Mouse (Mus musculus): ENCODE measurements around the gene Mx1.

Gene Mx1

DNA sequence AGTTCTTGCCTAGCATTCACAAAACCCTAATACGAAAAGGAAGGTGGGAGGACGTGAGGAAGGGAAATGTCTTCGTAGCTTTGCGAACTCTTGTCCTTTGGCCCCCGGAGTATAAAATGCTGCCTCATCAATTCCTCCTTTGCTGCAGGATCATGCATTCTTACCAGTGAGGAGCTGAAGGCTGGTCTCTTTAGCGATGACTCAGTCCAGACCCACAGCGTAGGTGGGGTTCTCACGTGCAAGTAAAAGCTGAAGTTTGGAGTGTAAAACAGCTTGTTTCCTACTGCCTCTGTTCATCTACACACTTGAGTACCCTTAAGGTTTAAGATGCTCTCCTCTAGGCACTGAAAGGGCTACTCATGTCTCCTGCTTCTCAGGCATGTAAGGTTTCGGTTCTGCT is 20.7 kb downstream of the Mx1 start:
- DNase-seq = no peak

DNA sequence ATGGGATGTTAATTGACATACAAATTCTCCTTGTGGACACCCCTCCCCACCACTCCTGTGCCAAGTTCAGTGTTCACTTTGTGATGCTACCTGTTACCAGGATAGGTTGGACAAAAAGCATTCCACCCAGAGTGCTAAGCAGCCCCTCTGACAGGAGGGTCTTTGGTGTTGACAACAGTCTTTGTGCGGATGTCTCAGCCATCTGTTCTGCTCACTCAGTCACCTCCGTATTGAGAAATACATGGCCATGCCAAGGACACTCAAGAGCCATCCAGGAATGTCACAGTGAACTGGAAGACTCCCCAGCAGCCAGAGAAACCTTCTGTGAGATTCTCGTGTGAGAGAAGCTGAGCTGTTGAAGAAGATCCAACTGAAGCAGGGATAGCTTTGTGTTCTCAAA is 24.5 kb downstream of the Mx1 start:
- no peak for DNase-seq

DNA sequence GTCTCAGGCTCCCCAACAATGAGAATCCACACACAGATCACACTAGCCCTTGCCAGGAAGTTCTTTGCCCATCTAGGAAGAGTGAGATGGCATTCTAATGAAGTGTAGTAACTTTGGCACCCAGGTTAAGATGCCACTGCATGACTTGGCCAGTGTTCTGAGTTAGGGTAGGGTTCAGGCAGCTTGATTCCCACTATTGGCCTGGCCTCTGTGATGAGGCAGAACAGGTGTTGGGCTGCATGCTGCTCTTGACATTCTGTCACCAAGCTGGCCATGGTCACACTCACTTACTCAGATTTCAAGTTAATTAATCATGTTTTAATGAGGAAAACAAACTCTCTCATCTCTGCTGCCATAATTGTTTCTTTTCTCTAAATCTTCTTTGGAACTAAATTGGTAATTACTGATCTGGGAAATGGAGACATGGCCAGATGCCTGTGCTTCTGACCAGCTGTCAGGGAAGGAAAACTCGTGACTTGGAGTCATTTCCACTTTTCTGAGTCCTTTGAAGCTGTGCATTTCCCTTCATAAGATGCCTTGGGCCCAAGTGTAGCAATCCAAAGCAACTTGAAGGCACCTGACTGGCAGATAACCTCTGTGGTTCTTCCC is 25.2 kb downstream of the Mx1 start:
- no peak for DNase-seq

DNA sequence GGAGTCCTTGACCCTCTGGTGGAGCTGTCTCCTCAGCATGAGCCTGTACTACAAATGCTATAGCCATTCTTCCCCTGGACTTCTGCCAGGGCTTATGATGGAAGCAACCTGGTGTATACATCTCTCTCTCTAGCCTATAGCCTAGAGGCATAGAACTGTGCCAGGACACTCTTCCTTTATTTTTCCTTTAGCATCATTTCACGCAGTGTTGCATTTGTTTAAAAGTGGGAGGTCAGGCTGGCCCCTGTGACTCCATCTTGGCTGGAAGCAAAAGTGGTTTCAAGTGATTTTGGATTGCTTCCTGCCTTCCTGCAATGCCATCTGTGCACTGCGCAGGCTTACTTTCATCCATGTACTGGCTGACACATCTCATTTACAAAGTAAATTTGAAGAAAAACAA is 28.5 kb downstream of the Mx1 start:
- no peak for DNase-seq

DNA sequence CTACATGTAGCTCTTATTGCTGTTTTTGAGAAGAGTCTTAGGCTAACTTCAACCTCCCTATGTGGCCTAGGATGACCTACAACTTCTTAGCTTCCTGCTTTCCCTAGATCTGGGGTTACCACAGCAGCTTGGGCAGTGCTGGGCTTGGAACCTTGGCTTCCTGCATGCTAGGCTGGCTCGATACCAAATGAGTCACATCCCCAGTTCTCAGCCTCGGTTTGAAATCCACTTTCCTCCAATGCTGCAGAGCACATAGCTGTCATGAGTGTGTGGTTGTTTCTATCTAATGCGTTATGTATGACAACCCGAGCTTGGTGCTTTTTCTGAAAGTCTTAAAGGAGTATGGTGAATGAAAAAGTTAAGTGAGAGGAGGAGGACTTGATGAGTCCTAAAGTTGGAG is 31.4 kb downstream of the Mx1 start:
- peak; percentile 17 for DNase-seq

DNA sequence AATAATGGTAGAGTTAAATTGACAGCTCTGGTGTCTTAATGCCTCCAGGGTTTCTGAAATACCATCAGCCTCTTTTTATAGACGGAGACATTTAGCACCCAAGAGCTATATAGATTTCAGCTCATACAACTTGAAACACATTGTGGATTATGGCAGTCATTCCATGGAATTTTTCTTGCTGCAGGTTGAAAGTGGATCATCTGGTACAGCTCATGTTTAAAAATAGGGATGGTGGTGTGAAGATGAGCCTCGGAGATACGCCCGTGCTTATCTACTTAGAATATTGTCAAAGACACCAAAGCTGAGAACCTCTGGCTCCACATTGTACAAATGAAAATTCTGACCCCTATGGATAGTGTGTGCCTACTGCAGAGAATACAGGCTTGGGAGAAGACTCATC is 32.6 kb downstream of the Mx1 start:
- DNase-seq = no peak

DNA sequence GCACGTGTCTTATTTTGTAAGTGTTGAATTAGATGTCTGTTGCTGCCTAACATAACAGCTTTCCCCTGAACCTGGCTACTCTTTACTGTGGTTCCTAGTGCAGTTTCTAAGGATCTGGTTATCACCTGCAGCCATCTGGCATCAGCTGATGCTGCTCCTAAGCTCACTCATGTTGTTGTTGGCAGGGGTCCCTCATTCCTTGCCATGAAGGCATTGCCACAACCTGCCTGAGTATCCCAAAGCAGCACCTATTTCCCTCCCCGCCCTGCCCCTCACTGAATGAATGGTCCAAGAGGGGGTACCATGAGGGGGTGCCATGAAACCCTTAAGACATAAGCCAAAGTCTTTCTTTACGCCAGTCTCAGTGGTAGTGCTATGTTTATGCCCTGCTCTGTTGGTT is 34.7 kb downstream of the Mx1 start:
- DNase-seq = no peak

DNA sequence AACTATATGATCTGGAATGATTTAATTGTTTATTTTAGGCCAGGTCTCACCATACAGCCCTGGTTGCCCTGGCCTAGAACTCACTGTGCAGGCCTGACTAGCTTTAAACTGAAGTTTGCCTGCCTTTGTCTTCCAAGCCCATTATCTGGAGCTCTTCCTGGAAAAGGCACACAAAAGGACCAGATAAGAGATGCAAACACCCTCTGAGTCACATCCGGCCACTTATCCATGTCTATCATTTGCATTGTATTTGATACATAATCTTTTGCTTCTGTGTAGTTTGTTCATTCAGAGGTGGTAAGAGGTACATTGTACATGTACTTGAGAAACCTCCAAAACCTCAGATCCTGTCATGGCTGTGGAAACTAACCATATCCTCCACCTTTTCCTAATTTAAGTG is 39.1 kb downstream of the Mx1 start:
- DNase-seq = no peak

DNA sequence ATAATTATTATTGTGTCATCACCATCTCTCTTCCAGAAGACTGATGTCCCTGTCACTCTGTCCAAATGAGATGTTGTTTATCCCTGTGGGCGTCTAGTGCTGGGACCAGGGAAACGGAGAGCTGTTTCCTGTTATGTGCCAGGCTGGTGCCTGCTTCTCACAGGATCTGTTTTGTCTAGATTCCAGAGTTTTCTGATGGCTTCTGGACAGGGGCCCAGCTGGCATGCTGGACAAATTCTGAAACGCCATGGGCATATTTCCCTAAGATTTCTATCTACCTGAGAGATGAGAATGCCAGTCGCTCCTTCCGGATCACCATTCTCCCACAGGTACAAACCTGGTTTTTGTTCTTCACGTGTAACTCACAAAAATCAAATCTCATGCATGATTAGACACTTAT is 41.0 kb downstream of the Mx1 start:
- no peak for DNase-seq

DNA sequence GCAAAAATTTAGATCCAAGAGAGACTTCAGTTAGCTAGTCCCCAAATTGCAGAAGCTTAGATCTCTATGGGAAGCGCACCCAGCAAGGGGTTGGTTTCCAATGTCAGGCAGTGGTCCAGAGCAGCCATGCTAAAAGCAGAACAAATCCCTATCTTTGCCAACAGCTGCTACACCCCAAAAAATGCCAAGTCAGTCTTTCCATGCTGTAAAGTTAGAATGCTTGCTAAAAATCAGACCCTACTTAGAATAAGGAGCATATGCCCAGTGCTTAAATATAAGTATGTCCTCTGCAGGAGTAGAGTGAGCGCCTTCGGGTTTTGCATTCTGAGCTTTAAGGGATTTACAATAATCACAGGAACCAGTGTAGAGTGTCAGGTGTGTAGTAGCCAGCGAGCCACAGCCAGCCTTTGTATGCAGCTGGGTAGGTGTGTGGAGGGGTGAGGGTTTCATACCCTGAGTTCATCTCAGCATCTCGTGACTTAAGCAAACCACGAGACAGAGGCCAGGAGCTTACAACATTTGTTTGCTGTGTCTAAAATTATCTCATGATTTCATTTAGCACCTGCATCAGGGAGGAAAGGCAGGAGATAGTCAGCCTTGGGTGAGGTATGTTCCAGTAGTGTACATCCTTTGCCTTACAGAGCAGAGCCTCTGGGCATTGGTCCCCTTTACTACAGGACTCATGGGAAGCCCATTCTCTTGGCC is 43.8 kb downstream of the Mx1 start:
- no peak for DNase-seq

DNA sequence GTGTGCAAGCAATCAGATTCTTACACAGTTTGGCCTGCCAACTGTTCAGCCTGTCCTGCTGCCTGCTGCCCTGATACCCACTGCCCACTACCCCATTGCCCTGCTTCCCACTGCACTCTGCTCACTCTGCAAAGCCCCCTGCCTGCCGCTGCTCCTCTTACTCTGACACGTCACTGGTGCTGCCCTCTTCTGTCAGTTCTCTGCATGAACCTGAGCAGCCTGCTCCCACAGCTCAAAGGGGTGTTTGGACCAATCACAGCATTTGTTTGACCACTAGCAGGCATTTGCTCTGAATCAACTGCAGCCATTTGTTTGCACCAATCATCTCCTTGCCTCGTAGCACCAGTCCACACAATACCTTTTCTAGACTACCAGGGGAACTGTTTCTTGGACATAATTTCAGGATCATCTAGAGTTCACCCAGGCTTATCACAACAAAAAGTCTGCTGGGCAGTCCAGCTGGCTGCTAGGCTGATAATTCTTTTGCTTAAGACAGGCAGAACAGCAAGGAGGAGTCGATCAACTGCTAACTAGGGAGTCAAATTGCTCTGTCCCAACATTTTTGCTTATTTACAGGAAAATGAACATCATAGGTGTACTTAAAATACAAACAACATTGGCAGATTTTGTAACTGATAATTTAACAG is 44.7 kb downstream of the Mx1 start:
- peak; percentile 61 for DNase-seq

DNA sequence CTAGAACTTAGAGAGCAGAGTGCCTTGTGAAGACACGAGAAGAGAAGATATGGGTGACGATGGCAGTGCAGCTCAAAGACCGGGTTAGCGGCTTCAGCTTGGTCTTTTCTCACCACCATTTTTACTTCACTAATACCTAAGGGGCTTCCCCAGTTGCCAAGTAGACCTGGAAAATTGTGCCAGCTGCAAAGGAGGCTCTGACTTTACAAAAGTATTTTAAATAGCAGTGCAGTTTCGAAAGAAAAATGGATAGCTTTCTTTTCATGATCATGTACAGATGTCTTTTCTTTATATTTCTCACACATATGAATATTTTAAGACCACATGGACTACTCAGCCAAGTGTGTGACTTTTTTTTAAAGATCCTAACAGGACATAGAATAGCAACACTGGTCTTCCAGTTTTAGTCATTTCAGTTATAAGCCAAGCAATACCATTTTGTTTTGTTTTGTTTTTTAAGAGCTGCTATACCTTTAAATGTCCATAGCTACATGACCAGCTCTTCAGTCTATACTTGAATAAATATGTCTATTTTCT is 57.2 kb downstream of the Mx1 start:
- no peak for DNase-seq

DNA sequence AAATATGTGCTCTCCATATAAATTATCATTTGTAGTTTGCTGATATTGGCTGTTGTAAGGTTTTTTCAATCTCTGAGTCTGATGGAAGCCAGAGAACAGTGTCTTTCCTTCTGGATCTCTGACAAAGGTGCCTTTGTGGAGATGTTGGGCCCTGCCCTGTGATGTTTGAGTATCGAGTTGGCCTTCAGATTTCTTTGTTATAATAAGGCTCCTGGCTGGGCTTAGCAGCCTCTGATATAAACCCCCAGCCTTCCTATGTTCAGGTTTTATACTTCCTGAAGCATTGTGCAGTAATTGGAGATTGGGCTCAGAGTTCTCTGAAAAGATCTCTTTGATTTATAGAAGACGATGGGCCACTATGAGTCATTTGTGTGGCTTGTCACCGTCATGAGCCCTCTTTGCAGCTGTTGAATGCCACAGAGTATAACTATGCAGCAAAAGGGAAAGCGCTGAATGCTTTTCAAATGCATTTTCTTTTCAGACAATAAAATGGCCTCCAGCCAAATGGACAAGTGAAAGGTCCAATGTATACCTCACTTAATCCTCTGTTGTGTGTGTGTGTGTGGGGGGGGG is 60.4 kb downstream of the Mx1 start:
- DNase-seq = no peak

DNA sequence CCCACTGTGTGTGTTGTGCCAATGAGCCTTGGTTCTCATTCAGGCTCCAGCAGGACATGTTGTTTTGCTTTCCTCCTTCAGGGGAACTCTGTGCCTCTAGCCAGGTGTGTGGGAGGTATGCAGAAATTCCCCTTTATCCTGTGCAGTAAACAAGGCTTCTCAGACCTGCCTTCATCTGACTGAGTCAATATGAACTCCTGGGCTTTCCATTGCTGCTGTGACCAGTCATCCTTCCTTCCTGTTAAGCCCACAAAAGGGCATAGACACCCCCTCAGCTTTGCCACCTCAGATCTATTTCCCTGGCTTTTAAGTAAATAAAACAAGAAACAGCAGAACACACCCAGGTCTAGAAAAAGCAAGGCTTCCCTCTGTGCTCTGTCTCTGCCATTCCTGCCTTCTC is 61.0 kb downstream of the Mx1 start:
- no peak for DNase-seq

DNA sequence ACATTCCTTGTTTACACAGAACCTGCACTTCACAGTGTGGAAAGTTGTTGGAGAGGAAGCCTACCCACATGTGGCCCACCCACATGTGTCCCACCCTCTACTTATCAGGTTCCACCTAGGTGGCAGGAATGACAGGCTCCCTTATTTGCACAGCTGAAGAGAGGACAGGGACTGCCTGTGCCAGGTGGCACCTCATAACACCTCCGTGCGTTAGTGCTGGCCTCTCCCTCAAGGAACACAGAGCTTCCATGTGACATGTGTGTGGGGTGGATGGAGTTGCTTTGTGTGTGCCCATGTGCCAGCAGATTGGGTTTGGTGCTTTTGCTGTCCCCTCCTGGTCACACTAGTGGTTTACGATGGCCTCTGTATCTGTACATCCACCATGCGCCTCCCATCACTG is 62.7 kb downstream of the Mx1 start:
- DNase-seq = no peak

DNA sequence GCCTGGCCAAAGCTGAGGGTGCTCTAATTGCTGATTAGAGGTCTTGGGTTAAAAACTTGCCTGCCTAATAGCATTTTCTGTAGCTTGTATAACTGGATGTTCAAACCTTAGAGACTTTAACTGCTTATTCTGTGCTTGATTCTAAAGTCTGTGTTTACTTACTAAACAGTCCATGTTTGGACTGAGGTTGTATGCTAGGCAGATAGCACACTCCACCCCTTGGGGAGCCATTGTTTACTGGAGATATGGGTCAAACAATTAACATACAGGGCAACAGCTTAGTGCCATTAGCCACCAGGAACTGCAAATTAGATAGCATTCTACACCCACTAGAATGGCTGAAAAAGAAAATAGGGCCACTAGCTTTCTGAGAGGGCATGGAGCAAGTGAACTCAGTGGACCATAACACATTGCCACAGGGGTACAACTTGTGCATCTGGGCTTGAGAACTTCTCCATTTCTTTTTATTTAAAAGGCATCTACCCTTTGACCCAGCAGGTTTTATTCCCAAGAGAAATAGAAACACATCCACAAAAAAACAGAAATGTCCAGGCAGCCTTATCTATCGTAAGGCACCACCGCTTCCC is 64.7 kb downstream of the Mx1 start:
- peak; percentile 46 for DNase-seq

Measured in kidney, adult 9 months (tissue).